Mouse (Mus musculus) cerebellum, adult 18-20 months (tissue): ENCODE data around the gene Ankub1.

ENCODE experiments used
- DNase-seq, 2 experiments: peaks; one replicate each; pipeline ENCODE4 v3.0.0; 2021

Ankub1 gene

DNA sequence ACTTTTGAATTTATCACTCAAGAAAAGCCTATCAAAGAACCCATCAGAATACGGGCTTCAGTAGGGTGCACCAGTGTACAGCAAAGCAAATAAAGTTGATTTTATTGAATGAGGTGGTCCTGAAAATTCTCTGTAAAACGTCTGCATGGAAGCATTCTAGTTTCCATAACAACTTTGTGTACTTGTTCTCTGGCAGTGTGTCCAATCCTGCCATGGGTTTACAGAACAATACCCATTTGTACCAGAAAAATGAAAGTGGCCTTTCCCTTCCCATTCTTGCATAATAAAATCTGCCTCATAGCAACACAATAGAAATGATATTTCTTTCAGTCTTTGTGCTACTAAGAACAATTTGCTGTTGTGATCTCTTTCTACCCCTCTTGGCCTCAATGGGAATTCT lies at the start of gene Ankub1:
Gene Ankub1 (minus strand): TSS at position 81 of the 400 bp plus-strand sequence.
- DNase-seq, result no peak

DNA sequence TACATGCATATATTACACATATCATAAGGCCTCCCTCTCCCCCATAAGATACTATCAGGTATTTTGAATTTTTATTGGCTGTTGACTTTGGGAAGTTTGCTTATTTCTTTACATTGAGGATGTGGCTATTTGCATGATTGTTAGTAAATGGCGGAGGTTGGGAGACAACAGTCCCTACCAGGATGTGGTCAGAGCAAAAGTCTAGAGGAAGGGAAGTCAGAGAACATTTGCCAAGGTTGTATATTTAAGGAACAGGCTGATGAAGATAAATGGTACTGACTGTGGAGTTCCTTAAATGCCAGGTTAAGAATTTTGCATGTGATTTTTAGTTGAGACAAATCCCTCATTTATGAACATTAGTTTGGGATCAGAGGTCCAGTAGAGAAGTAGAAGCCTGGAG lies 47.2 kb upstream of the Ankub1 start:
- DNase-seq, result no peak

DNA sequence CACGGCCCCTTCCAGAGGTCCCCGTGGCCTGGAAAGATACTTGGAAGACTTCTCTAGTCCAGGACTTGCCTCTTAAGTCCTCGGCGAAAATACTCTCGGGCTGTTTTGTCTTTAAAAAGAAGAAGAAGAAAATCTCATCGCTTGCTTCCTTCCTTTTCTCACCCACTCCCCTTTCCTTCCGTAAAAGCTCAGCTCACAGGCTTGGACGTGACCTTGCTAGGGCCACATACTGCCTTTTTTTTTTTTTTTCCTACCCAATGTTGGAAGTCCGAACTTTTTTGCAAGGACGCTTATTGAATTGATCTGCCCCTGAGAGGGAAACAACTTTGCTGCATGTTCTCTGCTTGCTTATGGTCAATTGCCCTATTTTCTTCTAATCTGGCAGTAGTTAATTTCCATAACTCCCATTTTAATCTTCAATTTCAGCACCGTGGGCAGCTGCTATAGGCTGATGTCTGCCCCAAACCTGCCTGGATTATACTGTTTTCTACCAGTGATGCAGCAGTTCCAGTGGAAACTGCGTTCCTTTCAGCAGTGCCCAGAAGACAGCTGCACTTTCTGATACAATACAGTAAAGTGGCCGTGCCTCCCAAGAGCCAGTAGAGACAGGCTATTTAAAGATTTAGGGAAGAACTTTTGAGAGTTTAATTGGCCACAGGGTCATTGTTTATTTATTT lies 44.0 kb upstream of the Ankub1 start:
- no peak for DNase-seq

DNA sequence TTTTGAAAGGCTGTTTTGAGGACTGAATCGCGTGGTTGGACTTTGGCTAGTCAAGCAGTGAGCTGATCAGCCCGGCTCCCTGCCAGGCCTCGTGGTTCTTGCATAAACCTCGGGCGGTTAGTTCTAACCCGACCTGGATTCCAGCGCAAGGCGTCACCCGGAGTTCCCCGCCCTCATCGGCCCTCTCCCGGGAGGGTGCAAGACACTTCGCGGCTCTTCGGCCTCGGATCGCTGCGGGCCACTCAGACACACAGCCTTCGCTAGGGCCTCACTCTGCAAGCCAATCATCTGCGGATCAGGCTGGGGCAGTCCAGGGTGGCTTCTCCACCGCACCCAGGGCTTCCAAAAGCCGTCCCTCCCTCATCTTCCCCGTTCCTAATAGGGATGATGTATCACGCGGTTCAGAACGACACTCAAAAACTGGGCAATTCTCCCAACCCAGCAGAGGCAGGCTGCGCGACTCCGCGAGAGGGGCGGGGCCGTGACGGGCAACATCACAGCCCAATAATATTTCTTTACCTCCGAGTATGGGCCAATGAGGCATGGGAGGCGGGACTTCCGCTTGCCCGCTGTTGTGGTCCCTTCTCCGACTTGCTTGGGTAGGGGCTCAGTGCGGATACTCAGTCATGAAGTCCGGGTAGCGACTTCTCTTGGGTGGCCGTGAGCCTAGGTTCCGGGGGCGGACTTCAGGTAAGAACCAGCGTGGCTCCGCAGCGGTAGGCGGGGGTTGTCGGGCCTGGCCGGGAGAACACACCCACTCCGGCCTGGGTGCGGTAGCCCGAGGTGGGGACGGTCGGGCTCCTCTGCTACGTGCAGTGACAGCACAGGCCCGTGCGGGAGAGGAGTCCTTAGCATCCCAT lies 43.1 kb upstream of the Ankub1 start, which contains the start of gene Rnf13:
Gene Rnf13 (plus strand): TSS at position 552 of the 860 bp plus-strand sequence.
- DNase-seq, result peak; percentile 97

DNA sequence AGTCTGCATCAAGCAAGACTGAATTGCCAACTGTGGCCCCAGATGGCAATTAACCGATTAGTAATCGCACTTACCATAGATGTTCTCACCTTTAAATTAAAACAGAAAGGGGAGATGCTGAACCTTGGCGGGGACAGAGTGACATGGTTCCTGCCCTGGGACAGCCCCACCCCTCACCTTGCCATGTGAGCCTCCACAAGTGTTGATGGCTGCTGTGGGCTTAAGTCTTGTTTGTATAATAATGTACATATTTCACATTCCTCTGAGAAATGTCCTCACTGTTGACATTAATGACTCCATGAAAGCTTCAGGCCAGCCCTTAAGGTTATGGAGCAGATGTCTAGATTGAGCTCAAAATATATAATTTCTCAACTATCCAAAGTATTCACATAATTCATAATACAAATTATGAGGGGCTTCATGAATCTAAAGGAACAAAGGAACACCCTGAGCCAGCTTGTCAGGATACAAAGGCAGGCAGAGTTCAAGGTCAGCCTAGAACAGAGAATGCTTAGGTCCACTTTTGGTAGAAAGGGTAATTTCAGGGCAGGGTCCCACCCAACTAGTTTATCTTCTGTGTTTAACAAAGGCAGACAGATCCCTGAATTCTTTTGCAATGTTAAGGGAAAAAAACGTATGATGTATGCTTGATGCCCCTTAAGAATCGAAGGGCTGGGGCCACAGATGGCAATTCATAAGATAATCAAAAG lies 39.8 kb upstream of the Ankub1 start:
- no peak for DNase-seq

DNA sequence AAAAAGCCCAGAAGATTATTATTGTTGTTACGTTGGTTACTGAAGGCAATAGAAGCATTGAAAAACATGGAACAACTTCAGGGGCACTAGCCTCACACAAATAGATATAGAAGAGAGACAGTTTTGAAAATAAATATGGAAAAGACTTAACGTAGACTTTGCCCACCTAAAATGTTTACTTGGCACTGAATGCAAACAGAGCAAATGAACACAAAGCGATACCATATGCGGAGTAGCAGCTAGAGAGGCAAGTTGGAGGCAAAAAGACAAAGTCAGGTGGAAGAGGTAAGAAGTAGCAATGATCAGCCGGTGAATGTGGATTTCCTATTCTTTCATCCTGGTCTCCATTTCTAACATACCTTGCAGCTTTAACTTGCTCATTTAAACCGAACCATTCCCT lies 21.6 kb upstream of the Ankub1 start:
- DNase-seq, result no peak

DNA sequence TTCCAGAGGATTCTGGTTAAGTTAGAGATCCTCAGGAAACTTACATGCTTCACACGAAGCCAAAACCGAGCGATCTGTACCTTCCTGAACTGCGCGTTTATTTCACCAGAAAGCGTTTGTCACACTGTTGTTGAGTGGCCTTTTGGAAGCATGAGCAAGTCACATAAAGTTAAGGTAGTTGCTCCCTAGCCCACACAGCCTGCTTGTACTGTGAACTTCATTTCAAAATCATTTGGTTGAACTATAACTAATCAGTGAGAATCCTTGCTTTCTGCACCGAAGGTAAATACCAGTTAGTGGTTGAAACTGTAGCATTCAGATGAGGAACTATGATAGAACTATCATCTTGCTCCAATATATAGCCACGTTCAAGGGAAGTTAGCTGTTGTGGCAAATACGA lies 4.2 kb upstream of the Ankub1 start:
- DNase-seq, result no peak

DNA sequence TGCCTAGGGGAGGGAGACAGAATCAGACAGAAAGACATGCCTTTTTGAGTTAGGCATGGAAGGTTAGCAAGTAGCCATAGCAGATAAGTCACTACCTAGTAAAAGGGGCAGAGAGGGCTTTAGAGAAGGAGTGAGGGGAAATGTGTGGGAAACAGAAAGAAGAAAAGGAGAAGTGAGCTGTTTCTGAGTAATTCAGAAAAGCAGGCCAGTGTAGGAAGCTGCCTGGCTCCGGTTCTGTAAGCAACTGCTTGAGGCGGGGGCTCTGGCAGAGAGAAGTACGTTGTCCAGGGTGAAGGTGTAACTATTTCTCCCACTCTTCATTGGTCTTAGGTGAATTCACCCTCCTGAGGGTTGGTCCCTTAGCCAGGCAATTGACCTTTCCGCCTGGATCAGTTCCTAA lies 3.6 kb upstream of the Ankub1 start:
- DNase-seq, result no peak

DNA sequence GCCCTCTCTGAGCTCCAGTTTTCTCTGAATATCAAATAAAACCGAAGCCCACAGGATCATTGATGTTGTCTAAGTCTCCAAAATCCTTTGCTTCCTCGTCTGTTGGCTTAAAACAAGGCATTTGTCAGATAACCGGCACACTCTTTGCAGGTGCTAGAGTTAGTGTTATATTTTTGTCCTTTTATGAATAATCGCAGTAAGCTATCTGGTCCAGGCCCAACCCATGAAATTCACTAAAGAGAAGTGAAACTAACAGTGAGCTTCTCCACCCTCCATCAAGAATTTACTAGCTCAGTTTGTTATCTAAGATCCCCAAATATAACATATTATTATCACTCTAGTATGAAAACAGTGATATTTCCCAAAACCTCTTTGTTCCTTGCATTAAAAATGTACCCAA lies 827 bp downstream of the Ankub1 start:
- no peak for DNase-seq

DNA sequence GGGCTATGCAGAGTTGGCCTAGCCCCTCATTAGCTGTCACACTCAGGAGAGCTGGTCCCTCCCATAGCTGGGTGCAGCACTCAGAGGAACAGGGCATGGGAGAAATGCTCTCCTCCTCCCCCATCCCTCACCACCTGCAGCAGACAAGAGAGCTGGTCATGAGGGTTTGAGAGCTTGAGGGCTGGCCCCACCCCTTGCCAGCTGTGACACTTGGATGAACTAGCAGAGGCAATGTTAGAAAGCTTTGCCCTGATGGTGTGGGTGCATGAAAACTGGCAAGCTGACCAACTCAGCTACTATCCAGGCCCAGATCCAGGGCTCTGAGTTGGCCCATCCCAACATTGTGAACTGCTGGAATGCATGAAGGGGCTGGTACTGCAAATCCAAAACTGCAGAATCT lies 14.8 kb downstream of the Ankub1 start:
- DNase-seq, result peak in 1 of 2 experiments; percentile 10

DNA sequence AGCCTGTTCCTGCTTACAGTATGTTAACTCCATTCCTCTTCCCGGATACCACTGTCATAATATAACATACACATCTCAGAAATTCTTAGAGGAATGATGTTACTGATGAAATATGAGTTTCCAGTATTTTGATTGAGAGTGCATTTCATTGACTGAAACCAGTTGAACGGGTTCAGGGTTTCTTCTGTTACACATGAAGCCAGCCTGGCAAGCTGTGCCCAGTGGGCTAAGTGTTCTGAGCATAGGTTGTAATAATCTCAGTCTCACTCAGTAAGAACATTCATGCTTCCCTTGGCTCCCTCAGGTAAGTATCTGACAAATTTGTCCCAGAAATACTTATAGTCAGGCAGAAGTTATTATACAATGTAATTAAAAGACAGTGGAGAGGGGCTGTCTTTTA lies 18.5 kb downstream of the Ankub1 start:
- DNase-seq, result no peak

DNA sequence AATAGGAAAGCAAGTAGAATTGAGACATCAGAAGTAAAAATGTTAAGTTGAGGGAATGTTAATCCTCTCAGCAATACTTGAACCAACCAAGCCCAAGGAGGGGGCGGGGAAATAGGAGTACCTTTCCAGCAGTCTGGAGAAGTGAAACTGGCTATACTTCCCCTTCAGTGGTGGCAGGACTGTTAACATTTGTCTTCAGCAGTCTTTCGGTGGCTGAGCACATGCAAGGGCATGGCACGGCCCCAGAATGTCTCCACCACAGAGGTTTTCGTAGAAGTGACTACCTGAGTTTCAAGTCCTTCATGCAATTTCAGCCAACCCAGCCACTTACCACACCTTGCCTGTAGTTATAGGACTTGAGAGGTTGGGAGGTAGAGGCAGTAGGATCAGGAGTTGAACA lies 19.0 kb downstream of the Ankub1 start:
- no peak for DNase-seq

DNA sequence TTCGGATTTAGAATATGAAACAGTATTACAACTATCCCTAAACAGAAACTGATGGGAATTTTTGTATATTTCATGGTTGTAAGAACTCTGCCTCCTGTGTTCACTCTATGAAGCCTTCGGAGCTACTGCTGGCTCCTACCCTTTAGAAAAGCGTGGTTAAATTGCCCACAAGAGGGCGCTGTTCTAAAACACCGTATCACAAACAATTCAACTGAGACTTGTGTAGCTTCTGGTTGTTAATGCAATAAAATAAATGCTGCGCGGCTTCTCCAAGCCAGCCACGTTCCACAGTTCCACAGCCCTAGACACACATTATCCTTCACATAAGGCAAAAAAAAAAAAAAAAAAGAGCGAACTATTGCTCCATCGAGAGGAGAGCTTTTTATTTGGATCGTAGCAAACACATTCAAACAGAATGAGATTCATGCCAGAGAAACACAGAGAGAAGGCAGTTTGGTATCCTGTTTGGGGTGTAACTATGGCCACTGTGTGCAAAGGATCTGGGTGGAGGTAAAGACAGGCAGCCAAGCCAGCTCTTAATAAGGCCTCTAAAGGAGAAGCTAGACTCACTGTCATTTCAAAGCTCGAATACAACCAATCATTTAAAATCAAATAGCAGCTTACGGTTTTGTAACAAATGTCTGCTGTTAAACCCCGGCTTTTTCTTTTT lies 25.4 kb downstream of the Ankub1 start:
- DNase-seq, result peak; percentile 77

DNA sequence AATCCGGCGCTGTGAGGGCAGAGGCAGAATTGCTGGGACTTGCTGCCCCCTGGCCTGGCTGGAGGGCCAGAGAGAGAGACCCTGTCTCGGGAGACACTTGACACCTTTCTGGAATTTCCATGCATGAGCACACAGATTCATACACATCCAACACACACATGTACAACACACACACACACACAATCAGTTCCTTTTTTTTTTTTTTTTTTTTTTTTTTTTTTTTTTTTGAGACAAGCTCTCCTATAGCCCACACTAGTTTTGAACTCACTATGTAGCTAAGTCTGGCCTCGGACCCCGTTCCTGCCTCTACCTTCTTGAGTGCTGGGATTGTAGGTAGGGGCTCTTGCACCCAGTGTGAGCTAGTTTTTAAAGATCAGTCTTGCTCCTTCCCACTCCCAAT lies 26.7 kb downstream of the Ankub1 start:
- no peak for DNase-seq

DNA sequence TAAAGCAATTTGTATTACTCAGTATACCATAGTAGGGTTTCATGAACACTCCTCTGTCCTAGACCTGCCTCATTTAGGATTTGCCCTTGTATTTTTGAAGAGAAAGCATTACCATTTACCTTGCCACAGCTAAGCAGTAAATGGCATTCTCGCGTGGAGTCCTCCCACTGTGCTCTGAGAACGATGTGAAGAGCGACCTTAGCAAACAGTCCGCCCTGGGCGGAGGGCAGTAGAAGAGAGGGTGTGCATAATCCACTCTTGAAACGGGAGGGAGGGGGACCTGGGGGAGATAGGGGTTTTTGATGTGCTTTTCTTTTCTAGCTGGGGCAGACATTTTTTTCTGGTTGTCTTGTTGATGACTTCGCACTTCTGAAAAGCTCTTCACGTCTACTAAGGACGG lies 27.9 kb downstream of the Ankub1 start:
- DNase-seq, result no peak

DNA sequence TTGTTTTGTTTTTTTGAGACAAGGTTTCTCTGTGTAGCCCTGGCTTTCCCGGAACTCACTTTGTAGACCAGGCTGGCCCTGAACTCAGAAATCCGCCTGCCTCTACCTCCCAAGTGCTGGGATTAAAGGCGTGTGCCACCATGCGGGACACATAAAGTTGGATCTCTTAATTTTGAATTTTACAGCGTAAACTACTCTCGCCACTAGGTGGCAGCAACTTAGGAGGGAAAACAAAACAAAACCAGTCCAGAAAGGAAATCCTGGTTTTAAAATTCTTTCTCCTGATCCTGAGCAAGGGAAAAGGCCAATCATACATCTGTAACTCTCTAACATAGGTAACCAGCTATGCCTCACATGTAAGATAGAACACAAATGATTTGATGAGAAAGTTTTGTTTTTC lies 28.9 kb downstream of the Ankub1 start:
- DNase-seq, result peak; percentile 34 to 45

DNA sequence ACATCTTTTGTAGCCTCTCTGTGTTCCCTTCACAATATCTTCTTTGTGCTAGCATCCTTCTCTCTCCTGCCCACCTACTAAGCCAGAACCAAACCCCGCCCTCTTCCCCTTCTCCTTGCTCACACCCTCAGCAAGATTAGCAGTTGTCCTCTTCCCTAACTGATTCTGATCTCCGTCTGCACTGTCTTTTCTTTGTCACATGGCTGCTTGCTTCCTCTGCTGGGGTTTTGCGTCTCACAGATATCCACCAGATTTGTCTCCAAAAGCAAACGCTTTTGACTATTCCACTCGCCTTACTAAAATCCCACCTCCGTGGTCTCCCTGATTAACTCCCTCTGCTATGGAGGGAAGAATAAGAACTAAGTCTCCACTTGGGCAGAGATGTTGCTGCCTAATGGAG lies 34.0 kb downstream of the Ankub1 start:
- DNase-seq, result no peak

DNA sequence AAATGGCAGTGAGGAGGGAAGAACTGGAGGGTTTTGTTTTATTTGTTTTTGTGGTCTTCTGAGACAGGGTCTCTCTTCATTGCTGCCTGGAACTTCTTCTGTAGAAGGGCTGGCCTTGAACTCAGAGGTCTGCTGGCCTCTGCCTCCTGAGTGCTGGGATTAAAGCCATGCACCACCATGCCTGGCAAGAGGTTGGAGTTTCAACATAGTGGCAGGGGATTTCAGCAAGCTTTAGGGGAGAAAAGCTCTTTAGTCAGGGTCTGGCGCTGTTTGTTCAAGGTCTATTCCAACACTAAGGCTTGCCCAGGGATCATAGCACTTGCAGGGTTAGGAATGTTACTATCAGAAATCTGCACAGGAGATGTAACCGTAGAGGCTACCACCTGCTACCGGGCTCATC lies 39.0 kb downstream of the Ankub1 start:
- no peak for DNase-seq

DNA sequence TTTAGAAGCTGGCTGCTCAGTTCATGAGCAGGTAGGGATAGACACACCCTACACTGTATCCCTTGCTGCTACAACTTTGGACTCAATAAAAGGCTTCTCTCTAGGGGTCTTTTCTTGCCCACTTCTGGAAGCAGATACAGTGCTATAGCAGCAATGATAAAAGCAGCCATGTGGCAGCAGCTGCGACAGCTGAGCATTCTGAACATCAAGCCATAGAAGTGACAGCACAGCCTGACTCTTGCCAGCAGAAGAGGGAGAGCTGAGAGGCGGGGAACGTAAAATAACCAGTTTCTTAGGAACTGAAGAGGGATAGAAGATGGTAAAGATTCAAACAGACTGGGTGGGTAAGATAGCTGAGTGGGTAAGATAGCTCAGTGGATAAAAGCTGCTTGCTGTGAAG lies 40.1 kb downstream of the Ankub1 start:
- no peak for DNase-seq

DNA sequence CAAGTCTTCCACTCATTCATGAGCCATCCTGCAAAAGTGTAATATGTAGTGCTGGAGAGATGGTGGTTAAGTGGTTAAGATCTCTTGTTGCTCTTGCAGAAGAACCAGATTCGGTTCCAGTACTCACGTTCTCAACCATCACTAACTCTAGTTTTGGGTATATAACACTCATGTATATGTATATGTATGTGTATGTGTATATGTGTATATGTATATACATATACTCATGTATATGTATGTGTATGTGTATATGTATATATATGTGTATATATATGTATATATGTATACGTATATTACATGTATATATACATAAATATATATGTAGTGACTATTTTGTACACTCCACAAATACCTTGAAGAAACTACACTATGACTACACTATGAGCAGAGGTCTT lies 40.7 kb downstream of the Ankub1 start:
- DNase-seq, result no peak

DNA sequence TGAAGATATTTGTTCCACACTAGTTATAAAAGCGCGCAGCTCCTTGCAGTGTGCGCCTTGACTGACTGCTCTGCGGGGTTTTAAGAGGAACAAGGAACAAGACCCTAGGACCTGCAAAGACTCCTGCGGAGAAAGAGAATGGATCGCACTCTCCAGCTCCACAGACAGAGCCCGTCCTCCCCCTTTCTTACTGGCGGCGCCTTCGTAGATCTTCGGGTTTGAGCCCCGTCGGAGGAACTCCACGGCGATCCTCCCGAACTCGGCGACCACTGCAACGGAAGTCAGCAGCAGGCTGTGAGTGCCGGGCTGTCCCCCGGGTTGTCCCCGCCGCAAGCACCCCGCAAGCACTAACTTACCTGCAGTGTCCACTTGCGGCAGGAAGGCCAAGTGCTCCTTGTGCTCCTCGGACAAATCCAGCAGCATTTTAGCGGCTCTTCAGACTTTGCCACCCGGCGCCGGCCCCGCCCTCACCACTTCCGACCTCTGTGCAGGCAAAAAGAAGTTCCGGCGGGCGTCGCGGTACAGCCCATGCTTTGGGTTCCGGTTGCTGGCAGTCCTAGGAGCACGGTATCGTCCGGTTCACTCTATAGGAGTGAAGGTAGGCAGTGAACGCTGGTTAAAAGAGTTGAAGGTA lies 41.3 kb downstream of the Ankub1 start, which contains the start of gene Commd2:
Gene Commd2 (minus strand): TSS at position 485 of the 634 bp plus-strand sequence.
- peak; percentile 81 to 95 for DNase-seq

DNA sequence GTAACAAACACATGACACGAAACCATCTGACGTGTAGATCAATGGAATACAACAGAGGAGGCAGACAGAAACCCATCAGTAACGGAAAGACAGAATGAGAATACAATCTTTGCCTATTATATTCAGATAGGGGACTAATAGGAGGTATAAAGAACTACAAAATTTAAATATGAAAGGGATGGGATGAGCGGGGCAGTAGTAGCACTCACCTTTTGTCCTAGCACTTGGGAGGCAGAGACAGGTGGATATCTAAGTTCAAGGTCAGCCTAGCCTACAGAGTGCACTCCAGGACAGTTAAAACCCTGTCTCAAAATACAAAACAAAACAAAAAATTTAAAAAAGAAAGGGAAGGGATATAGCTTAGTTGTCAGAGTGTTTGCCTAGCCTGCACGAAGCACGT lies 49.4 kb downstream of the Ankub1 start:
- no peak for DNase-seq

DNA sequence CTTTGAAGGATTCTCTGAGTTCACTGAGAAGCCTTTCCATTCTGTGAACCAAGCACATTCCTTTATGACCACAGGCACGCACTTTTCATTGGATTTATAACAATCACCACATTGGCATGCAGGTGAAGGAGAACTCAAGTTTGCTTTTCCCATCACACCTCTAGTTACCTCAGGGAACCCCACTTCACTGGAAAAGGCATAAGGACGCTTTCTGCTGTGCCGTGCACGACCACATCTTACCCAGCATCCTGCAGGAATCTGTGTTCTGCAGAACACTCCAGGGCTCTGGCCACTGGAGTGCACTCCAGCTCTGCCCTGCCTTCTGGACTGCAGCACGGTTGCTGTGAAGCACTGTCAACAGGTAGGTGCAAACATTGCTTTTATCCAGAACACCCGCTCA lies 55.0 kb downstream of the Ankub1 start:
- no peak for DNase-seq
